Mouse (Mus musculus) myocyte (in vitro differentiated cells): ENCODE measurements around the gene 1700025G04Rik. TPM values are rescaled to one million over a fixed set of nuclear protein-coding genes. Genes with fewer than 3 reads are reported as not detected.

ENCODE experiments used
- H3K27me3 ChIP-seq: one replicate; pipeline ENCODE4 v1.6.1; 2011; ENCODE audit not compliant: control insufficient read depth, insufficient read depth, insufficient read length
- H3K36me3 ChIP-seq: one replicate; pipeline ENCODE4 v1.6.1; 2011; ENCODE audit not compliant: control insufficient read depth, insufficient read depth
- H3K4me2 ChIP-seq: one replicate; pipeline ENCODE4 v1.6.1; 2011; ENCODE audit warnings: low read depth, control low read depth
- H3K4me3 ChIP-seq: one replicate; pipeline ENCODE4 v1.5.1; 2011; ENCODE audit warnings: mild to moderate bottlenecking, control low read depth, moderate library complexity
- H3K79me2 ChIP-seq: one replicate; pipeline ENCODE4 v1.6.1; 2011; ENCODE audit not compliant: control insufficient read depth, insufficient read depth
- H3ac ChIP-seq: one replicate; pipeline ENCODE4 v1.6.1; 2011; ENCODE audit not compliant: control insufficient read depth, insufficient read length
- CEBPB ChIP-seq: IDR thresholded peaks from 2 replicates; pipeline ENCODE4 v1.6.1; 2011; ENCODE audit warnings: mild to moderate bottlenecking, moderate library complexity; ENCODE audit not compliant: poor library complexity, insufficient read depth, severe bottlenecking
- E2F4 ChIP-seq: IDR thresholded peaks from one replicate; pipeline ENCODE4 v1.6.1; 2011; ENCODE audit warnings: mild to moderate bottlenecking, control low read depth, moderate library complexity; ENCODE audit not compliant: insufficient read depth
- MAX ChIP-seq: IDR thresholded peaks from one replicate; pipeline ENCODE4 v1.6.1; 2011; ENCODE audit warnings: low read depth, mild to moderate bottlenecking, control low read depth
- MYOD1 ChIP-seq, 3 experiments: IDR thresholded peaks; one replicate each; pipeline ENCODE4 v1.6.1; 2011; ENCODE audit warnings: control low read depth in 2 of 3, low read depth in 2 of 3, mild to moderate bottlenecking in 2 of 3, moderate library complexity in 1 of 3; ENCODE audit not compliant: insufficient read length in 2 of 3, control insufficient read depth in 1 of 3
- MYOG ChIP-seq, 3 experiments: IDR thresholded peaks; one replicate each; pipeline ENCODE4 v1.6.1; 2011; ENCODE audit warnings: control low read depth in 2 of 3, low read depth in 2 of 3, mild to moderate bottlenecking in 2 of 3; ENCODE audit not compliant: insufficient read length in 2 of 3, control insufficient read depth in 1 of 3, insufficient read depth in 1 of 3
- POLR2A ChIP-seq: IDR thresholded peaks from one replicate; pipeline ENCODE4 v1.6.1; 2011; ENCODE audit warnings: low read depth, mild to moderate bottlenecking, control low read depth, moderate library complexity; ENCODE audit not compliant: insufficient read length
- POLR2AphosphoS2 ChIP-seq: IDR thresholded peaks from one replicate; pipeline ENCODE4 v1.6.1; 2011; ENCODE audit warnings: low read depth, control low read depth; ENCODE audit not compliant: insufficient read length
- REST ChIP-seq: IDR thresholded peaks from one replicate; pipeline ENCODE4 v1.6.1; 2011; ENCODE audit warnings: mild to moderate bottlenecking, control low read depth, moderate library complexity; ENCODE audit not compliant: insufficient read depth, insufficient read length
- SRF ChIP-seq: IDR thresholded peaks from one replicate; pipeline ENCODE4 v1.6.1; 2011; ENCODE audit warnings: low read depth; ENCODE audit not compliant: control insufficient read depth, insufficient read length
- TCF12 ChIP-seq: IDR thresholded peaks from one replicate; pipeline ENCODE4 v1.6.1; 2011; ENCODE audit warnings: mild to moderate bottlenecking, control low read depth; ENCODE audit not compliant: poor library complexity, insufficient read depth, severe bottlenecking
- TCF3 ChIP-seq: IDR thresholded peaks from one replicate; pipeline ENCODE4 v1.6.1; 2011; ENCODE audit warnings: low read depth, control low read depth; ENCODE audit not compliant: insufficient read length
- USF1 ChIP-seq: IDR thresholded peaks from one replicate; pipeline ENCODE4 v1.6.1; 2011; ENCODE audit warnings: low read depth, mild to moderate bottlenecking, control low read depth, moderate library complexity
- polyA plus RNA-seq: library from polyadenylated mRNA; unstranded; fragments of >200 nt; fragmentation: generic; extraction: Trizol; gene quantifications from one replicate; pipeline ENCODE4 v1.2.1, GENCODE M21; 2012; ENCODE audit warnings: missing spikeins

The 1700025G04Rik gene
- 3.3 TPM for polyA plus RNA-seq

- H3K79me2 ChIP-seq = peaks cover 4% of the 10 kb centered on the region
- peak within 1 kb of the TSS; percentile 37 for H3K4me3 ChIP-seq
- peaks cover under 1% of the 10 kb centered on the region for H3K27me3 ChIP-seq
- H3K4me2 ChIP-seq = peak within 1 kb of the TSS; percentile 98
- no peaks in the 10 kb centered on the region for H3K36me3 ChIP-seq
- peak within 1 kb of the TSS; percentile 86 for H3ac ChIP-seq
- TF ChIP-seq CEBPB (no peak), REST (no peak), TCF3 (no peak), USF1 (no peak), MAX (no peak), POLR2A (peak; percentile 45), MYOD1 (IDR thresholded peaks at IDR 0.05; ENCODE audit: control insufficient read depth in 1 of 3, insufficient read length in 2 of 3, low read depth in 2 of 3) (no peak)
Observed at GRCm38 (mm10) chr1:152090018-152090553, at the start of gene 1700025G04Rik. 1700025G04Rik (minus strand) TSS chr1:152090125.

GRCm38 (mm10) chr1:152139496-152139895, 49.6 kb upstream of the 1700025G04Rik start:
- H3ac ChIP-seq = no peak overlapping the region
- TF ChIP-seq POLR2A (no peak), MAX (no peak), CEBPB (no peak), POLR2AphosphoS2 (no peak), REST (no peak), MYOD1 (IDR thresholded peaks at IDR 0.05; ENCODE audit: control insufficient read depth in 1 of 3, insufficient read length in 2 of 3, low read depth in 2 of 3) (no peak), E2F4 (no peak), USF1 (no peak), SRF (no peak), TCF3 (no peak), MYOG (IDR thresholded peaks at IDR 0.05; ENCODE audit: control insufficient read depth in 1 of 3, insufficient read depth in 1 of 3, insufficient read length in 2 of 3, low read depth in 2 of 3) (no peak), TCF12 (no peak)

GRCm38 (mm10) chr1:152130029-152130727, 40.3 kb upstream of the 1700025G04Rik start:
- TF ChIP-seq MAX (no peak), MYOG (IDR thresholded peaks at IDR 0.05; ENCODE audit: control insufficient read depth in 1 of 3, insufficient read depth in 1 of 3, insufficient read length in 2 of 3, low read depth in 2 of 3) (no peak), SRF (no peak), REST (no peak), USF1 (no peak), POLR2AphosphoS2 (no peak), TCF3 (no peak), CEBPB (no peak), POLR2A (no peak)
- H3K4me3 ChIP-seq = no peak overlapping the region
- no peak overlapping the region for H3ac ChIP-seq
- H3K4me2 ChIP-seq = no peak overlapping the region
- H3K36me3 ChIP-seq = no peaks in the 10 kb centered on the region
- no peaks in the 10 kb centered on the region for H3K27me3 ChIP-seq
- H3K79me2 ChIP-seq = no peaks in the 10 kb centered on the region

More at GRCm38 (mm10) chr1:152139496-152139895, 49.6 kb upstream of the 1700025G04Rik start:
- Histone ChIP-seq H3K4me2 (no peak overlapping the region), H3K4me3 (no peak overlapping the region), H3K79me2 (no peaks in the 10 kb centered on the region), H3K27me3 (no peaks in the 10 kb centered on the region), H3K36me3 (no peaks in the 10 kb centered on the region)

- Histone ChIP-seq H3K36me3 (no peaks in the 10 kb centered on the region), H3K4me2 (no peak overlapping the region), H3K4me3 (no peak overlapping the region), H3K79me2 (no peaks in the 10 kb centered on the region), H3ac (no peak overlapping the region), H3K27me3 (no peaks in the 10 kb centered on the region)
- no peak for TF ChIP-seq MYOG (IDR thresholded peaks at IDR 0.05; ENCODE audit: control insufficient read depth in 1 of 3, insufficient read depth in 1 of 3, insufficient read length in 2 of 3, low read depth in 2 of 3)
- no peak for TF ChIP-seq MYOD1 (IDR thresholded peaks at IDR 0.05; ENCODE audit: control insufficient read depth in 1 of 3, insufficient read length in 2 of 3, low read depth in 2 of 3)
- TF ChIP-seq REST = no peak
- no peak for TF ChIP-seq POLR2A
Observed at GRCm38 (mm10) chr1:152125451-152125850, 35.5 kb upstream of the 1700025G04Rik start.

GRCm38 (mm10) chr1:152110123-152110522, 20.2 kb upstream of the 1700025G04Rik start:
- H3K4me2 ChIP-seq = no peak overlapping the region
- H3K79me2 ChIP-seq = no peaks in the 10 kb centered on the region
- no peaks in the 10 kb centered on the region for H3K36me3 ChIP-seq
- H3K27me3 ChIP-seq = no peaks in the 10 kb centered on the region
- no peak overlapping the region for H3K4me3 ChIP-seq
- TF ChIP-seq MYOG (IDR thresholded peaks at IDR 0.05; ENCODE audit: control insufficient read depth in 1 of 3, insufficient read depth in 1 of 3, insufficient read length in 2 of 3, low read depth in 2 of 3) (no peak), POLR2AphosphoS2 (no peak), SRF (no peak), USF1 (no peak), MAX (no peak), CEBPB (no peak), E2F4 (no peak), REST (no peak), TCF12 (no peak), MYOD1 (IDR thresholded peaks at IDR 0.05; ENCODE audit: control insufficient read depth in 1 of 3, insufficient read length in 2 of 3, low read depth in 2 of 3) (no peak), TCF3 (no peak), POLR2A (no peak)
- H3ac ChIP-seq = no peak overlapping the region
